Mouse (Mus musculus) liver (tissue): ENCODE data around the gene Nptx1.

Experiments used
- DNase-seq: peaks from one replicate; pipeline ENCODE4 v3.0.0-alpha.2; 2020; ENCODE audit warnings: mixed read lengths

Nptx1 gene

DNA sequence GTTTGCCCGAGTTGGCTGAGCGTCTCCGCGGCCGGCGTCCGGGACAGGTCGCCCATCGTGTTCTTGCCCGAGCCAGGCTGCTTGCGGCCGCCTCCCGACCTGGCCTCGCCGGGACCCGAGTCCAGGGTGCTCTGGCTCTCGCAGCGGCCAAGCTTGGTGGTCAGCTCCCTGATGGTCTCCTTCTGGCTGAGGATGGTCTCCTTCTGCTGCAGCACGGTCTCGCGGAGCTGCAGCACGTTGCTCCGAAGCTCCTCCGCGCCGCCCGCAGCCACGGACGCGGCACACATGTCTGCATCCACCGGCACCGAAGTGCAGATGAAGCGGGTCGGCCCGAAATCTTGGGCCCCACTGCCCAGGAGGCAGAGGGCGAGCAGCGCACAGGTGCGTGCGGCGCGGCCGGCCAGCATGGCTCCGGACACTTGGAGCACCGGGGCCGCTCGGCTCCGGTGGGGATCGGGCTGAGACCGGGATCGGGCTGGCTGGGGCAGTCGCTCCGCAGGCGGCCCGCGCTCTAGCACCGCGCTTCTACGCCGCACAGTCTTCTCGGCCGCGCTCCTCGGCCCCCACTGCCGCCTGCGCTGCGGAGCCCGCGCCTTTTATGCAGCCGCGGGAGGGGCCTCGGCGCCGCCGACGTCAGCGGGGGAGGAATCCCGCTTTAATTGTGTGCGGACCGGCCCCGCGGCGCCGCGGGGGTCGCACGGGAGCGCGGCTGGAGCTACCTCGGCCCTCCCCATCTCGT lies at the start of gene Nptx1:
TSS of gene Nptx1 (minus strand) at position 571 of the 739 bp plus-strand sequence.
- no peak for DNase-seq

DNA sequence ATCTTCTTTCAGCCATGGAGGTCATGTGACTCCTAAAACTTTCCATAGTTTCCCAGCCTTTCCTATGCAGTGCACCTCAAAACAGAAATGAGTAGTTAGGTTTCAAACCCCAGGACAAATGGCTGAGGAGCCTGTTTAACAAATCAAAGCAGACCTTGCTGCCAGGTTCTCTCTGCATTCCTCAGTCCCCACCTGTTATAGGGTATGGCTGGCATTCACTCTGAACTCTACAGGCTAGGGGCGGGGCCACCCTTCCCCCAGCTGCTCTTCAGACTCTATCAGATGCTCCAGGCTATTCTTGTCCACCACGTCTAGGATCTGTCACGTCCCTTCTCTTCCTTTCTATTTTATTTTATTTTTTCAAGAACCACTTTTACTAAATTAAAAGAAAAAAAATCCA lies 46.4 kb upstream of the Nptx1 start:
- no peak for DNase-seq

DNA sequence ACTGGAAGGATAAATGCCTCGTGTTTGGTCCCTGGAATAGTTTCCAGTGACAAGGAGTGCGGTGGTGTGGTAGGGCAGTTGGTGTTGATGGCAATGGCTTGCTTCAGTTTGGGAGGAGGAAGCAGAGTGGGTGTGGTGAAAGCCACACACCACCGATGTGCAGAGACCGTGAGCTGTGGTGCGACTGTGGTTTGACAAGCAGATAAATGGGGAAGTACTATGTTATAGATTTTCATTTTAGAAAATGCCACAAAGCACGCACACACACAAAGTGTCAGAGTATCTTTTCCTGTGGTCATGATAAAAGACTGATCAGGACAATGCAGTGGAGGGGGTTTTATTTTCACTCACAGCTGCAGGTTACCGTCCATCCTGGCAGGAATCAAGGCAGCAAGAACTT lies 41.7 kb upstream of the Nptx1 start:
- no peak for DNase-seq

DNA sequence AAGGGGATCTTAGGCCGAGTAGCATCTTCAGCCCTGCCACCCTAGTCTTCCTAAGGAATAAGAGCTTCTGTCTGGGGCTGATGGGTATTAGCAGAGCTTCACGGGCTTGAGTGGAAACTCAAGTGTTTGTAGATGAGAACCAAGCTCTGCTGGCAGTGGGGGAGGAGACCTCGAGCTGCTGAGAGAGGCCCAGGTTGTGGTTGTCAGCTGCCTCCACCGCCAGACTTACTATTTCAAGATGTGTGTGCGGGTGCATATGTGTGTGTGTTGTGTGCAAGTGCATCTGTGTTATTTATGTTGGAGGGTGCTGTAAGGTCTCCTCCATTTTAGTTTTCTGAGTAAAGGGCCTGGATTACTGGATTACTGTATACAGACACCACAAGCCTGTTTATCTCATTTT lies 39.6 kb upstream of the Nptx1 start:
- DNase-seq = no peak

DNA sequence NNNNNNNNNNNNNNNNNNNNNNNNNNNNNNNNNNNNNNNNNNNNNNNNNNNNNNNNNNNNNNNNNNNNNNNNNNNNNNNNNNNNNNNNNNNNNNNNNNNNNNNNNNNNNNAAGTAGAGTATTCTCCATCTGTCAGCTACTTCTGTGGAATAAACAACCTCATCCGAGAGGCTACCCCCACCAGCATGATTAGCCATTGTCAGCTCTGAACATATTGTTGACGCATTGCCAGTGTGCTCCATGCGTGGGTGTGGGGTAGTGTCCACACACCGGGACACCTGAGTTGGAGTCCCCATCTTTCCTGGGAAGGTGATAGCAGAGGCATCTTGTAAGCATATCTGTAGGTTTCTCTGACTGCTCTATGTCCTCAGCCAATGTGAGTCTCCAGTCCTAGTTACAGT lies 39.0 kb upstream of the Nptx1 start:
- DNase-seq = no peak

DNA sequence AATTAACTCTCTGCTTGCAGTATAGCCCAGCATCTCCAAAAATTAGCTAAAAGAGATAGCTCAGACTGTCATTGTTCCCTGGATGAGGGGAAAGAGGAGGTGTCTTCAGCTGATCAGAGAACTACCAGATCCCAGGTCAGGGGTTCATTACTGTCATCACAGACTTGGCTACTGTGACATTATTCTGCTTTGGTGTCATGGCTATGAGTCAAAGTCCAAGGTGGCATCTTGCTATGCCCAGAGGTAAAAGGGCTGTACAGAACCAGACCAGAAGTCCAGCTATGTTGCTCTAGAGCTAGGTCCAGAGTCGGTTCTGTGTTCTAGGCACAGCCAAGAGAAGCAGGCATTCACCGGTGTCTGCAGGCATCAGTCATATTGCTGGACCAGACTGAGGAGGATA lies 30.2 kb upstream of the Nptx1 start:
- DNase-seq = no peak

DNA sequence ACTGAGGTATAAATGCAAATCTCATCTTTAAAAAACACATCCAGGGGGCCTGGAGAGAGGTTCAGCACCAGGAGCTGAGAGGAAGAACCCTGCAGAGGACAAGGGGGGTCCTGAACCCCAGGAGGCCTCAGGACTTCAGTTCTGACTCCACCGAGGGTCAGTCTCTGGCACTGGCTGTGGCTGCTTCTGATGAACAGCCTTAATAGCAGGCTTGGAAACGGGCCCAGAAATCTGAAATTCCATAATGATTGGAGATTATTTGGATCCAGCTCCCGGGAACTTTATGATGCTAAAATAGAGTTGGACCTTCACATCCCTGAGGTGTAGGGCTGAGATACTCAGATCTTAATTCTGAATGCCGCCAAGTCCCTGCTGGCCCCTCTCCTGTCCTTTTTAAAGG lies 29.3 kb upstream of the Nptx1 start:
- no peak for DNase-seq

DNA sequence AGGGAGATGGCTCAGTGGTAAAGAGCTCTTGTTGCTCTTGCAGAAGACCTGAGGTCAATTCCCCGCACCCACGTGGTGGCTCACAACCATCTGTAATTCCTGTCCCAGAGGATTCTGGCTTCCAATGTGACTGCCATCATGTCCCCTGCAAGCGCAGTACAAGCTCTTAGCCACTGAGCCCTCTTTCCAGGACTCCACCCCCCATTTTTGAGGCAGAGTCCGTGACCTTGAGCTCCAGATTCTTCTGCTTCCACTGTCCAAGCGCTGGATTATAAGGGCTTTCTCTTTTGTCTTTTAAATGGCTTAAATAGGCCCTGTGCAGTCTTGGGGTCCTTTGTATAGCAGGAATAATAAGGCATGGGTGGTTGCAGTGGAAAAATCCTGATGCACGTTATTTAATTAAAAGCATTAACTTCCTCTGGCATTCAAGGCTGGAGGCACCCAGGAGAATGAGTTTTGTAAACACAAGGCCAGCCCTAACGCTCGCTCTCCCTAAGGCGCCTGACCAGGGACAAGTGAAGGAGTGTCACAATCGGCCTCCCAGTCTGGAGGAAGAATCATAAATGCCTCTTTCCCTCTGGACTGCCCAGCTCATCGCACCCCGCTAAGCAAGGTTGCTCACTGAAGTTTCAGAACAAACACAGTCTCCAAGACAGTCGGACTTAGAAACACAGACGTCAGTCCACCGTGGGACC lies 24.9 kb upstream of the Nptx1 start:
- no peak for DNase-seq

DNA sequence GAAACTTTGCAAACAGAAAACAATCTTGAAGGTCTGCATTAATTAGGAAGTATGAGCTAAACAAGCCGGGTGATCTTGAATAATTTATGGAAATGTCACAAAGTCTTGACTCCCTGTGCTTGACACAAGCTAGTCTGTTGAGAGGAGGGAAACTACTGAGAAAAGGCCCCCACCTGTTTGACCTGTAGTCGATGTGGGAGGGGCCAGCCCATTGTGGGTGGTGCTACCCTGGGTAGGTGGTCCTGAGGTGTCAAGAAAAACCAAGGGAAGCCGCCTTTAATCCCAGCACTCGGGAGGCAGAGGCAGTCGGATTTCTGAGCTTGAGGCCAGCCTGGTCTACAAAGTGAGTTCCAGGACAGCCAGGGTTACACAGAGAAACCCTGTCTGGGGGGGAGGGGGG lies 18.6 kb upstream of the Nptx1 start:
- no peak for DNase-seq

DNA sequence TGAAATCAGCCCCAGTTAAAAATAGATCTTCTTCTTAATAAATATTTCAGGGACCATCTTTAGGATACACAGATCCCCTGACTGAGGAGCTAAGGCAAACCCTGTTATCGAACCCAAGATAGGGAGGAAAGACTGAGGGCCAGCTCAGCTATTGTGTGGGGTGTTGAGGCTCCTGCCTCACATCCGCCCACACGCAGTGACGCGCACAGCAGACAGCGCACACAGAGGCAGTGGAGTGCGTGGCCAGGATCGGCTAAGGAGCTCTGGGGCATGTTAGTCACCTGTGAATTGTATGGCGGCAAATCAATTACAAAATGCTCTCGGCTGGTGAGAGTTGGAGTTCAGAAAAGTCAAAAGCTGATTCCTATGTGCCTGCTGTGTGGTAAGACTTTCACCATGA lies 18.1 kb upstream of the Nptx1 start:
- no peak for DNase-seq

DNA sequence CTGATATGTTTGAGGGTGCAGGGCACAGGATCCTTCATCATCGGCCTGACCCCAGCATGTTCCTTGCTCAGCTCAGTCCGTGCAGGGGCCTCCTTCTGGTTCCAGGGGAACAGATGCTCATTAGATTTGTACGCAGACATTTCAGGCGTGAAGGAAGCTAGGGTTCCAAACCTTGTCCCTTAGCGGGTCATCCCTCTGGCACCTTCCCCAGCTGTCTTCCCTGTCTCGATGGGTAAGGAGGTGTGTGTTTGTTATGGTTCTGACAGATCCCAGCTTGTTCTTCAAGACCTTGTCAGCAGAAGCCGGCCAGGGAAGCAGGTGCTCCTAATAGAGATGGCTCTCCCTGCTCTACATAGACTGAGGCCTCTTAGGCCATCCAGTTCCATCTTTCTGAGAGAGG lies 17.5 kb upstream of the Nptx1 start:
- no peak for DNase-seq

DNA sequence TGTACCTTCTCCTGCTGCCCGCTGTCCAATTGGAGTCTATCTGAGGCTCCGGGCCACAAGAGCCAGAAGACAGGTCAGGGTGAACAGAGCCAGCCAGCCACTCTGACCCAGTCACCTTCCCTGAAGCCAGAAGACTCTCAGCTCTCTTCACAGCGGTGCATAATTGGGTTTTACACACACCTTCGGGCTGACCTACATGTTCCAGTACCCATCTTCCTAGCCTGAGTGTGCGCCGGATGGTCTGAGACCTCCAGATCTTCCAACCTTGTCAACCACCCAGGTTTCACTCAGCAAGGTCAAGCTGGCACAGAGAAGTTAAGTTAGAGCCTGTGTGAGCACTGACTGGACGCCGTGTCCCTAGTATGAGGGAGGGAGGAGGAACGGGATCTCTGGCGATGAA lies 16.8 kb upstream of the Nptx1 start:
- no peak for DNase-seq

DNA sequence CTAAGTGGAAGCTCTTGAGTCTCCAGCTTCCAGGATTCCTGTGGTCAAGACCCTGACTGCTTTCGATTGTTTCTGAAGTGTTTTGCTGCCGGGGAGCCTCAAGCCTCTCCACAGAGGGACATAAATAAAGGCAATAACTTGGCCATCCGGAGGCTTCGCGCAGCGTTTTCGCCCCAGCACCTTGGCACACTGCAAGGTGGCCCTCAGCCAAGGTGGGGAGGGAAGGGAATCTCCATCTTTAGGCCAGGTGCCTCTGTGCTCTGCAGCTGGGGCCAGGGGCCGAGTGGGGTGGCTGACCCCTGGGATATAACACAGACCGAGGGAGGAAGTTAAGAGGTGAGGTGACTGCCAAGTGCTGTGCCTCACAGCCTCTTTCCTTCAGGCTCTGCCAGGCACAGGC lies 15.6 kb upstream of the Nptx1 start:
- no peak for DNase-seq

DNA sequence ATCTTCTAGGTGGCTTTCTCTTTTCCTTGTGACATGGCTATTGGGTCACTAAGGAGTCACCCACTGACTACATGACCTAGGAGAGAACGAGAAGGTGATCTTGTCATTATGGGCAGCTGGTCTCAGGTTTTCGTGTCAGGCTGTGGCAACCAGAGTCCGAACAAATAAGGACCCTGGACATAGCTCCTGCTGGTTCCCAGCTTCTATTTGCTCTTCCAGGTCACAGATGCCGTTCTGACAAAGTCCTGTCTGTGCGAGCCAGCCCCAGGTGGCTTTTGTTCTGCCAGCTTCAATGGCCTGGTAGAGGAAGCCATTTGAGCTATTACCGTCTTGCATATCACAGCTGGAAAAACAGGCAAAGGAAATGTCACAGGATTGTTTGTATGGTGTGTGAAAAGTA lies 14.7 kb upstream of the Nptx1 start:
- no peak for DNase-seq

DNA sequence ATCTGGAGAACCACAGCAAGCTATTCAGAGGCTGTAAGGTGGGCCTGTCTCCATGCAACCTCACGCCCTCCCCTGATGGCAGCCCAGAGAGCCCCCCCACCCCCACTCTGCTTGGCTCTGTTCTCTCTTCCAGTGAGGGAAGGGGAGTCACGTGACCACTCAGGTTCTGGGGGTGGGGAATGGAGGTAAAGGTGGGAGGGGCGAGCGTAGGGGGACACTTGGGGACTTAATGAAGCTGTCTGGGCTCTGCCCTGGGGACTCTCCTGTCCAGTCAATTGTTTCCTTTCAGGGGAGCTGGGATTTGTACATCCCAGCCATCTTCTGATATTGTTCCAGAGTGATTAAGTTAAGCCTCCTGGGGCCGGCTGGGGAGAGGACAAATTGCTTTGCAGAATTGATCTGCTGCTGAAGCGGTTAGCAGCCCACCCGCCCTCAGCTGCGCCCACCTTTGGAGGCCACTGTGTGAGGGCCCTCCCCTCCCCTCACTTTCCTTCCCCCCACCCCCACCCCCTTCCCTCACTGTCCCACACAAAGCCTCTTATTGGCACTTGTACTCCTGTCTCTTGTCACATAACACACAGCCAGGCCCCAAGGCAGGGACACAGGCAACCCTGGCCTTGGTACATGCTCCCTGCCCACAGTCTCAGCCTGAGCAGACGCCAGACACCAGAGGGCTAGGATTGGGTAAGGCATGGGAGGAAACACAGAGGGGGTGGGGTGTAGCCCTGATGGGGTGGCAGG lies 11.5 kb upstream of the Nptx1 start:
- DNase-seq = no peak

DNA sequence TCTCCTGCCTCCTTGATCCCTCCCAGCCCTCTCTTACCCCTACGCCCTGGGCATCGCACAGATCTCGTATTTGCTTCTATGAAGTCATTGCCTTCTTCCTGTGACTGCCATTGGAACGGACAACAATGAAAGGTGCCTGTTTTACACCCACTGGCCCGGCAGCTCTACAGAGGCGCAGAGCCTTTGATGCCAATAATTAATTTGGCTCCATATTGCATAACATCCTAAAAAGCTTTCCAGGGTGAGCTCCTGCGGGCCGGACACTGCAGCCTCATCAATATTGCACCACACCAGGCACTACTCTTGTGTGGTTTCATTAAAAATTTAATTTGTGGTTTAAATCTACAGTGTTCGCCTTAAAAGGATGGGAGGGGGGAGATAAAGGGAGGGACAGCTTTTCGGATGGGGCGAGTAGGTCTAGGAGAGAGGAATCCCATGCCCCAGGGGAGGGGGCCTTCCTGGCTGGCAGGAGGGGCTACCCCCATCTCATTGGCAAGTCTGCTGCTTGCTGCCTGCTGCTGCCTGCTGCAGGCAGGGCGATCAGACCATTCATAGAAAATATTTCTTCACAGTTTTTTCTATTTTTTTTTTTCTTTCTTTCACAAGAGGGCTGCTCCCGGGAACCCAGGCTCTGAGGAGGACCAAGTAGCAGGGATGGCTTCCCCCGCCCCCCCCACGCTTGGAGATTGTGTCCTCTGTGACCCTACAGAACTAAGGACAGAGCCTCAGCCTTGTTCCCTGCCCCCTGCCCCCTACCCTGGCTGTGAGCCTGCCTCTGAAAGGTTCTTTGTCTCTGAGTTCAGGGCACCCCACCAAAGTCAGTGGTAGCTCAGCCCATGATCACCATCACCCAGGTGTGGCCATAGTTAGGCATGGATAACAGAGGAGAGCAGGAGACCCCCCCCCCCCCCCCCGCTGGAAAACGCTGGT lies 10.7 kb upstream of the Nptx1 start:
- no peak for DNase-seq

DNA sequence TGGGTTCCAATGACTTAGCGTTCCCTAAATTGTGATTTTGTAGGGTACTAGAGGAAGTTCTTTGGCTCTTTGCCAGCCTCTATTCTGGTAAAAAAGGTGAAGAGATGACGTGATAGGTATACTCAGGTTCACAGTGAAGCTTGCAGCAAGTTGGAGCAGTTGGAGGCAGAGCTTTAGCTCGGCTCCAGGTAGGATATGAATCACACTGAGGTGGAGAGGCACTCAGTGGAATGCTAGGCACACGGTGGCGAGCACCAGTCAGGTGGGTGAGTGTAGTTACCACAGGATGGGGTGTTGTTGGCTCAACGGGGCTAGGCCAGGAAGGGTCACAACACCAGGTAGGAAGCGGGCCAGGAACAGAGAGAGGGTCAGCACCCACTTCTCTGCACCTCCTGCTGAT lies 7.6 kb upstream of the Nptx1 start:
- DNase-seq = no peak

DNA sequence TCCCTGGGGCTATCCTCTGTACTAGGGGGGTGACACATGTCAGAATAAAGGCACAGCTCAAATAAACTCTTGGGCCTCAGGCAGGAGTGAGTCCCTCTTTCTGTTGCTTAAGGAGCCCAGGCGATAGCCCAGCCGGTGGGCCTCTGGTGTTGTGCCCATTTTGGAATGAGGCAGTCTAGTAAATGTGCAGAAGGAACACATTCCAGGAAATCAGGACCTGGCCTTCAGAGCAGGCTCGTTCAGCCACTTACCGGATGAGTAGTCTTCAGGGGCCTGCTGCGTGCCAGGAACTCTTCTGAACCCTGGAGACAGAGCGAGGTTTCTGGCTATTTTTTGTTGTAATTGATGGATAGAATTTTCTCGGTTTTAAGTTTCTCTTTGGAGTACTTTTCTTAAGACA lies 7.2 kb upstream of the Nptx1 start:
- no peak for DNase-seq

DNA sequence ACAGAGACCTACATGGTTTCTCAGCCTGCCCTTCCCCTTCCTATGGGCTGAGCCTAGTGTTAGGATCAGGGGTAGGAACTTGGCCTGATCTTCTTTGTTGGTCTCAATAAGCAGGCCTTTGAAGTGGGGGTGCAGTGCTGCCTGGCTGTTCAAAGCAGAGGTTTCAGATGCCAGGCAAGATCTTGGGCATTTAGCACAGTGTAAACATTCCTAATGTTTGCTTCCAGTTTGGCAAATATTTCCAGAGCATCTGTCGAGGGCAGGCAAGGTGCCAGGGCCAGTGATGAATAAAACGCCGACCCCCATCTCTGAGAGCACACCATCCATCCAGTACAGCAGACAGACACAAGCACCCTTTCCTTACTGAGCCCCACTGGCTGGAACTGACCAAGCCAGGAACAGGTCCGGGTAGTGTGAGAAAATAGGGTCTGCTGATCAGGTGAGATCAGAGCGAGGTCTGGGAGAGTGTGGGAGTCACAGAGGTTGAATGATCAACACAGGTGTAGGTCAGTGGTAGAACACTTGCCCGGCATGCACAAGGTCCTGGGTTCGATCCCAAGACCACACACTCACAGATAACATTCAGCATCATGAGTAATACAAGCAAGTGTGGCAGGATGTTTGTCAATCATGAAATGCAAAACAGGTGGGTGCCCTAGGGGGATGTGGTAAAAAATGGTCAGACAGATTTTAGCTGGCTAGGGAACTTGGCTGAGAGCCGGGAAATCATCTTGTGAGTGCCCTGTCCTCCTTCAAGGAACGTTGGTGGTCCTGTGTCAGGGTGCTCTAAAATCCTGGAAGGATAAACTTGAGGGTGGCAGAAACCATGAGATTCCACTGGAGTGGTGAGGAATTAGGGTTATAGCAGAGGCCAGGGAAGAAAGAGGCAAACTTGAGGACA lies 5.6 kb upstream of the Nptx1 start:
- no peak for DNase-seq

DNA sequence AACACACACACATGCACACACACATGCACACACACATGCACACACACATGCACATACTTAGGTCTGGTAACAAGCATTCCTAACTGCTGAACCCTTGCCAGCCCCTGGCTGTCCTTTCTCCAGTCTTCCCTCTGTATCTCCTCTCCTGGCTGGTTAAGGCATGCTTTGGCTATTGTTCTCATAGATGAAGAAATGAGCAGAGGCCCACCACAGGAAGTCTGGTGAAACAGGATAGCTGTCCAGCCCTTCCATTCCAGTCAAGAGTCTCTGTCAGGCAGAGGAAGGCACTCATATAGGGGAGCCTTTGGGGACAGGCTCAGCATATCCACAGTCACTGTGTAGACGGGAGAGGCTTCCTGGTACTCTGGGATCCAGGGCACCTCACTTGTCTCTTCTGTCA lies 4.7 kb upstream of the Nptx1 start:
- no peak for DNase-seq

DNA sequence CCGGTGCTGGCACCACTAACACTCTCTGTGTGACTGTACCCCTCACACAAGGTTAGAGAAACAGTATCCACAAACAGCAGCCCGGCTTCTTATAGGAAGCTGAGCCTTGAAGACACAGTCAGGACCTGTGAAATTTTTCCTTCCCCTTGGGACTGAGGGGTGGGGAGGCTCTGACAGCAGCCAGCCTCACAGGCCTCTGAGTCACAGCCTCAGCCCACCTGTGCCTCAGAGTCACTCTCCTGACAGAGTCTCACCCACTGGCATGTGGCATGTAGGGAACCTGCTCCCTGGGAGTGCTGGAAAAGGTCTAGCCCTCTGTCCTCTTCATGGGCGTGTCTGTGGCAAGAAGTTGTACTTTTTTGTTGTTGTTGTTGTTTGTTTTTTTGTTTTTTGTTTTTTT lies 3.9 kb upstream of the Nptx1 start:
- no peak for DNase-seq
